Mouse (Mus musculus): ENCODE measurements around the gene Unc13b.

DNA sequence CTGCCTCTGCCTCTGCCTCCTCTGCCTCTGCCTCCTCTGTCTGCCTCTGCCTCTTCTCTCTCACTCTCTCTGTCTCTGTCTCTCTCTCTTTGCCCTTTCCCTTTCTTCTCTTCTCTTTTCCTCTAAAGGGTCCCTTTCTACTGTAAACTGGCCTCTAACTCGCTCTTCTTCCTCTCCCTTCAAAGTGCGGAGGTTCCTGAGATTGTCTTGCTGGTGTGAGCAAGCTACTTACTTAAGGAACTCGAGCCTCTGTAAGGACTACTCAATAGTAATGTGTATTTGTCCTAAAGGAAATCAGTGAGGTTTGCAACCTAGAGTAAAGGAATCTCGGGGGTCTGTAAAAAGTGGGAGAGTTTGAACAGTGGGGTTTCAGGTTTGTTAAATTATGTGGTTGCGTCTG lies 12.1 kb upstream of the Unc13b start:
- TF ChIP-seq POLR2A (IDR thresholded peaks at IDR 0.05; ENCODE audit: borderline replicate concordance, low read depth, low read length) (no peak), CTCF (IDR thresholded peaks at IDR 0.05; ENCODE audit: low read depth, low read length) (no peak)
